Mouse (Mus musculus) adipose tissue, adult 10 weeks (tissue): ENCODE data around the gene Olfr382. TPM values are rescaled to one million over a fixed set of nuclear protein-coding genes. Genes with fewer than 3 reads are reported as not detected.

ENCODE experiments used
- polyA plus RNA-seq: library from polyadenylated mRNA; stranded (reverse); fragments of 350-450 nt; fragmentation: Illumina TruSeq; extraction: RNeasy Lipid Tissue Mini Kit (QIAGEN cat#74804); gene quantifications from one replicate; pipeline ENCODE4 v1.2.3, GENCODE M21; 2014; ENCODE audit warnings: low read depth, low replicate concordance

Olfr382 gene
- not detected for polyA plus RNA-seq

DNA sequence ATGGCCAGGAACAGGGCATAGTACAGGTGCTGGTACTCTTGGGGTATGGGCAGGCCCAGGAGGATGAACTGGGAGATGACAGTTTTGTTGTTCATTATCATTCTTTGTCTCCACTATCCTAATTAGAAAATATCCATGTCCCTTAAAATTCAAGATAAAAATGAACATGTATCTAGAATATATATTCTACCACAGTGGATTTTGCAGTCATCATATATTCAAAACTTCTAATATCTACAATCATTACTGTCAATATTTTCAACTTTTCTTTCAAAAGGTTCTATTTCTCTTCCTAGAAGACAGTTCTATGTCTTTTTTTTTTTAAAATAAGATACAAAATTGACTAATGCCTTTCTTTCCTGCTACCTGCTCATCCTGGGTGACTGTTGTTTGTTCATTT, at the start of gene Olfr382:
TSS of gene Olfr382 (minus strand) at position 101 of the 400 bp plus-strand sequence.

GRCm38 (mm10) chr11:73491503-73491902, 25.5 kb downstream of the Olfr382 start, which contains the start of gene Olfr381:
Gene Olfr381, minus strand, starts transcription at chr11:73491603.

Other genes with a start within 250 kb of the Olfr382 start
- gene Trpv3, start 249.8 kb downstream of the Olfr382 start, polyA plus RNA-seq, result 0.46 TPM
- gene Aspa, start 187.6 kb downstream of the Olfr382 start, polyA plus RNA-seq, result 16.7 TPM
- gene Gm49340, start 187.5 kb downstream of the Olfr382 start, polyA plus RNA-seq, result not detected
- 1.6 TPM for gene Spata22, start 187.5 kb downstream of the Olfr382 start, polyA plus RNA-seq
- not detected for gene Olfr20, start 166.4 kb downstream of the Olfr382 start, polyA plus RNA-seq
- not detected for gene Olfr376, start 146.0 kb downstream of the Olfr382 start, polyA plus RNA-seq
- gene Olfr1, start 117.6 kb downstream of the Olfr382 start, polyA plus RNA-seq, result not detected
- not detected for gene Olfr378, start 88.7 kb downstream of the Olfr382 start, polyA plus RNA-seq
- gene Olfr380, start 59.7 kb downstream of the Olfr382 start, polyA plus RNA-seq, result not detected
- gene Olfr381, start 25.6 kb downstream of the Olfr382 start, polyA plus RNA-seq, result not detected
- gene Olfr385, start 75.8 kb upstream of the Olfr382 start, polyA plus RNA-seq, result not detected
- not detected for gene Olfr384, start 81.4 kb upstream of the Olfr382 start, polyA plus RNA-seq
- gene Zfp735, start 171.6 kb upstream of the Olfr382 start, polyA plus RNA-seq, result not detected